Comparison of ENCODE assay signal across 12 mouse cellular contexts in genomic region chr5:142825665-142826064, GRCm38 (mm10). TPM values are rescaled to one million over a fixed set of nuclear protein-coding genes. Genes with fewer than 3 reads are reported as not detected.
DNase-seq lines count a peak whose midpoint lies in the region; ATAC-seq and TF ChIP-seq lines count a peak whose summit lies in the region.
"Had no signal": no experiment of that assay in that cellular context is flagged by ENCODE, and none has a peak within 500 bp of the region (broad histone marks: within the 10 kb centered on the region; RNA-seq: fewer than 3 reads in every experiment).

No protein-coding gene starts in this region.

- ATAC-seq in midbrain, embryonic 11.5 days (ENCODE audit: low FRiP score): no peak
- no peak for ATAC-seq in hindbrain, embryonic 14.5 days (ENCODE audit: low FRiP score)
- no peak for ATAC-seq in stomach, postnatal 0 days (ENCODE audit: low FRiP score, low TSS enrichment)
- ATAC-seq: inflammation-experienced regulatory T-cells, adult 6 months had no signal

- no peak for TF ChIP-seq CTCF in stomach, postnatal 0 days (IDR thresholded peaks at IDR 0.05; ENCODE audit: low read depth)

- H3K4me3 ChIP-seq in midbrain, embryonic 10.5 days: 0 out of 2 replicates have a peak overlapping the region, but pooled peaks have one; percentile 7
- H3K4me3 ChIP-seq in midbrain, embryonic 11.5 days (ENCODE audit: low read depth, low read length): no peak overlapping the region
- H3K4me3 ChIP-seq in hindbrain, embryonic 14.5 days (replicated peaks; ENCODE audit: low read length): no peak overlapping the region
- no peak overlapping the region for H3K4me3 ChIP-seq in limb, embryonic 10.5 days
- no peak overlapping the region for H3K4me3 ChIP-seq in stomach, postnatal 0 days (ENCODE audit: low read depth, low read length)
- H3K4me3 ChIP-seq: heart, embryonic 12.5 days; liver, embryonic 13.5 days had no signal

- 0 out of 2 replicates have a peak overlapping the region, but pooled peaks have one; percentile 38 for H3K27ac ChIP-seq in midbrain, embryonic 10.5 days (replicated peaks)
- H3K27ac ChIP-seq in midbrain, embryonic 11.5 days (ENCODE audit: low read depth, low read length): no peak overlapping the region
- peak overlapping the region; percentile 100 for H3K27ac ChIP-seq in hindbrain, embryonic 14.5 days
- peak overlapping the region; percentile 63 for H3K27ac ChIP-seq in limb, embryonic 10.5 days
- H3K27ac ChIP-seq in stomach, postnatal 0 days (replicated peaks): 0 out of 2 replicates have a peak overlapping the region, but pooled peaks have one; percentile 35
- H3K27ac ChIP-seq: liver, embryonic 13.5 days; macrophage had no signal

- peaks cover 50% of the 10 kb centered on the region for H3K4me1 ChIP-seq in midbrain, embryonic 10.5 days
- H3K4me1 ChIP-seq in midbrain, embryonic 11.5 days (ENCODE audit: control insufficient read depth, insufficient read depth, low read length): peaks cover 35% of the 10 kb centered on the region
- peaks cover 31% of the 10 kb centered on the region for H3K4me1 ChIP-seq in hindbrain, embryonic 14.5 days (replicated peaks; ENCODE audit: control insufficient read depth, insufficient read depth, low read length)
- peaks cover 41% of the 10 kb centered on the region for H3K4me1 ChIP-seq in limb, embryonic 10.5 days
- peaks cover 3% of the 10 kb centered on the region; the same call in 1 of the 2 replicates for H3K4me1 ChIP-seq in stomach, postnatal 0 days (replicated peaks; ENCODE audit: control insufficient read depth, insufficient read depth)

- no peak for TF ChIP-seq EP300 in stomach, postnatal 0 days (optimal IDR thresholded peaks at IDR 0.05)

- peaks cover 11% of the 10 kb centered on the region; the same call in 1 of the 2 replicates for H3K27me3 ChIP-seq in midbrain, embryonic 10.5 days (ENCODE audit: low read depth, poor library complexity, severe bottlenecking)
- peaks cover 5% of the 10 kb centered on the region; the same call in 1 of the 2 replicates for H3K27me3 ChIP-seq in midbrain, embryonic 11.5 days (ENCODE audit: control insufficient read depth, insufficient read depth, low read length)
- no peaks in the 10 kb centered on the region for H3K27me3 ChIP-seq in hindbrain, embryonic 14.5 days (ENCODE audit: control insufficient read depth, insufficient read depth, low read length)
- H3K27me3 ChIP-seq in limb, embryonic 10.5 days (ENCODE audit: low read depth, poor library complexity, severe bottlenecking): no peaks in the 10 kb centered on the region
- H3K27me3 ChIP-seq in stomach, postnatal 0 days (ENCODE audit: control insufficient read depth, insufficient read depth, low read length): no peaks in the 10 kb centered on the region
- H3K27me3 ChIP-seq: heart, embryonic 12.5 days had no signal

- no peak overlapping the region for H3K4me2 ChIP-seq in midbrain, embryonic 11.5 days
- H3K4me2 ChIP-seq in hindbrain, embryonic 14.5 days (replicated peaks): no peak overlapping the region
- H3K4me2 ChIP-seq in stomach, postnatal 0 days (replicated peaks; ENCODE audit: low read depth): no peak overlapping the region
- H3K4me2 ChIP-seq: liver, embryonic 13.5 days had no signal

- no peak overlapping the region for H3K9ac ChIP-seq in midbrain, embryonic 11.5 days (ENCODE audit: low read length)
- H3K9ac ChIP-seq in hindbrain, embryonic 14.5 days: 0 out of 2 replicates have a peak overlapping the region, but pooled peaks have one; percentile 100
- no peak overlapping the region for H3K9ac ChIP-seq in stomach, postnatal 0 days (ENCODE audit: low read length)
- H3K9ac ChIP-seq: liver, embryonic 13.5 days had no signal

- no peaks in the 10 kb centered on the region for H3K9me3 ChIP-seq in midbrain, embryonic 10.5 days (replicated peaks)
- H3K9me3 ChIP-seq in midbrain, embryonic 11.5 days (ENCODE audit: control insufficient read depth, low read length): no peaks in the 10 kb centered on the region
- H3K9me3 ChIP-seq in hindbrain, embryonic 14.5 days (ENCODE audit: control insufficient read depth, low read length): no peaks in the 10 kb centered on the region
- H3K9me3 ChIP-seq in limb, embryonic 10.5 days (replicated peaks): no peaks in the 10 kb centered on the region
- no peaks in the 10 kb centered on the region for H3K9me3 ChIP-seq in stomach, postnatal 0 days (ENCODE audit: control insufficient read depth, low read length)
- H3K9me3 ChIP-seq: liver, embryonic 13.5 days had no signal

- H3K36me3 ChIP-seq in midbrain, embryonic 10.5 days: no peaks in the 10 kb centered on the region
- no peaks in the 10 kb centered on the region for H3K36me3 ChIP-seq in midbrain, embryonic 11.5 days (ENCODE audit: control insufficient read depth, insufficient read depth, low read length)
- no peaks in the 10 kb centered on the region for H3K36me3 ChIP-seq in hindbrain, embryonic 14.5 days (replicated peaks; ENCODE audit: control insufficient read depth, insufficient read depth)
- no peaks in the 10 kb centered on the region for H3K36me3 ChIP-seq in limb, embryonic 10.5 days
- H3K36me3 ChIP-seq in stomach, postnatal 0 days (ENCODE audit: control insufficient read depth, insufficient read depth, low read length): no peaks in the 10 kb centered on the region
- H3K36me3 ChIP-seq: heart, embryonic 12.5 days; liver, embryonic 13.5 days had no signal

- no peak for DNase-seq in midbrain, embryonic 10.5 days (ENCODE audit: low spot score)
- no peak for DNase-seq in midbrain, embryonic 11.5 days (ENCODE audit: low spot score, missing footprints)
- DNase-seq in hindbrain, embryonic 14.5 days (ENCODE audit: low spot score): no peak
- no peak for DNase-seq in limb, embryonic 10.5 days (ENCODE audit: low spot score)
- no peak for DNase-seq in stomach, postnatal 0 days (ENCODE audit: low spot score)
- no peak for DNase-seq in cerebellum, postnatal 25 days
- no peak for DNase-seq in liver
- DNase-seq: liver, embryonic 13.5 days; right cerebral cortex, postnatal 25 days had no signal

- WGBS in midbrain, embryonic 10.5 days: 74% methylated on average over 5 of the region's 5 CpGs
- WGBS in midbrain, embryonic 11.5 days: 81% methylated on average over 5 of the region's 5 CpGs
- WGBS in hindbrain, embryonic 14.5 days: 77% methylated on average over 5 of the region's 5 CpGs
- 76% methylated on average over 5 of the region's 5 CpGs for WGBS in limb, embryonic 10.5 days
- WGBS in stomach, postnatal 0 days: 72% methylated on average over 5 of the region's 5 CpGs

RNA-seq across cellular contexts. Expression of gene Tnrc18, which starts 8.2 kb away (rescaled TPM):
- polyA plus RNA-seq in midbrain, embryonic 10.5 days (2016; fragmentation: Nextera tagmentation; extraction: Ambion mirVana): 18.7 and 23.2 TPM in 2 replicates
- polyA plus RNA-seq in midbrain, embryonic 11.5 days (2014; fragmentation: Nextera tagmentation; extraction: Ambion mirVana): 26.9 and 27.4 TPM in 2 replicates
- polyA plus RNA-seq in hindbrain, embryonic 14.5 days (2014; fragmentation: Nextera tagmentation; extraction: Ambion mirVana): 34.1 and 38.9 TPM in 2 replicates
- 24.7 and 39.0 TPM in 2 replicates for polyA plus RNA-seq in limb, embryonic 10.5 days (2016; fragmentation: Nextera tagmentation; extraction: Ambion mirVana)
- 12.0 and 12.5 TPM in 2 replicates for polyA plus RNA-seq in stomach, postnatal 0 days (2015; fragmentation: Nextera tagmentation; extraction: Ambion mirVana)
